Mouse (Mus musculus) megakaryocyte, embryonic 14.5 days (primary cell): ENCODE results near the gene Gpr155.

Experiments used
- FLI1 ChIP-seq: IDR thresholded peaks from 2 replicates; pipeline ENCODE4 v1.6.1; 2012; ENCODE audit warnings: low read length, inconsistent platforms, mixed read lengths
- GATA1 ChIP-seq: IDR thresholded peaks from 3 replicates; pipeline ENCODE4 v1.6.1; 2012; ENCODE audit warnings: mixed read lengths, low read length, inconsistent platforms, borderline replicate concordance

DNA sequence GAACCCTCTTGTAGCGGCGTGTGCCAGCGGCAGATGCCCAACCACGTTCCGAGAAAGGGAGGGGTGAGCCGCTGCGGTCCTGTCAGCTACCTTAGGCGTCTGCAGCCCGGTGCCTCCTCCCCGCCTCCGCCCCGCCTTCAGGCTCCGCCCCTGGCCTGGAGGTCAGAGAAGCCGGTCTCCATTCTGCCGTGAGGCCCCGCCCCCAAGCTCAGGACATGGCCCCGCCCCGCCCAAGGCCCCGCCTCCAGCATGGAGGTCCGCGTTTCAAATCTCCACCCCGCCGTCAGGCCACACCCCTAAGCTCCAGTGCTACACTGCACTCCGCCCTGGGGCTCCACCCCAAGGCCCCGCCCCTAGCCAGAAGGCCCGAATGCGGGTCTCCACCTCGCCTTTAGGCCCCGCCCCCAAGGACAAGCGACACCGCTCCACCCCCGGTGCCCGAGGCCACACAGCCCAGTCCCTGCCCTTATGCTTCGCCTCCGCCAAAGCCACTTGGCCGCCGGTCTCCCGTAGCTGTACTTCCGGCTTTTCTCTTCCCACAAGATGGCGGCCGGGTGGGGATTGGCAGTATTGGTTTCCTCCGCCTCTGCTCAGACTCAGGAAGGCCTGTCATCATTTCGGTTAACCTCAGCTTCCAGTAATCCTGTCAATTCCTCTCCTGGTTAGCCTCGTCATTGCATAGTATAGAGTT is at the start of gene Gpr155:
- no peak for TF ChIP-seq GATA1
- no peak for TF ChIP-seq FLI1
